Mouse (Mus musculus): Measurements from ENCODE around the gene Map3k13.

- TF ChIP-seq CTCF (IDR thresholded peaks at IDR 0.05; ENCODE audit: low read depth) (no peak), EP300 (IDR thresholded peaks at IDR 0.05; ENCODE audit: low read depth) (no peak)
Observed at GRCm38 (mm10) chr16:21916681-21917080, 122.5 kb downstream of the Map3k13 start.

Data from liver, embryonic 14.5 days (tissue).